Mouse (Mus musculus) c-Kit-positive CD71-positive TER-119-positive erythroid progenitor cells, embryonic 14.5 days (primary cell): Measurements from ENCODE around the gene Aktip.
A peak's percentile ranks its signal among the peaks of the same experiment; 100 is the strongest.

Experiments used
- DNase-seq: peaks from one replicate; pipeline ENCODE4 v3.0.0-alpha.2; 2013; ENCODE audit warnings: low spot score

The Aktip gene

GRCm38 (mm10) chr8:91126786-91127185 lies 73.0 kb downstream of the Aktip start:
- DNase-seq = no peak

GRCm38 (mm10) chr8:91124315-91124714 lies 75.5 kb downstream of the Aktip start:
- DNase-seq = no peak

GRCm38 (mm10) chr8:91118131-91118530 lies 81.6 kb downstream of the Aktip start:
- peak; percentile 15 for DNase-seq

GRCm38 (mm10) chr8:91117537-91117936 lies 82.2 kb downstream of the Aktip start:
- no peak for DNase-seq

- no peak for DNase-seq
Observed at GRCm38 (mm10) chr8:91114910-91115309, 84.9 kb downstream of the Aktip start.

- no peak for DNase-seq
Observed at GRCm38 (mm10) chr8:91114428-91114827, 85.3 kb downstream of the Aktip start.

GRCm38 (mm10) chr8:91111868-91112477 lies 87.8 kb downstream of the Aktip start:
- DNase-seq = no peak

GRCm38 (mm10) chr8:91106271-91106670 lies 93.5 kb downstream of the Aktip start:
- DNase-seq = no peak

- DNase-seq = no peak
Observed at GRCm38 (mm10) chr8:91098106-91098505, 101.7 kb downstream of the Aktip start.

- no peak for DNase-seq
Observed at GRCm38 (mm10) chr8:91094135-91094534, 105.6 kb downstream of the Aktip start.

GRCm38 (mm10) chr8:91089601-91090000 lies 110.2 kb downstream of the Aktip start:
- DNase-seq = no peak

GRCm38 (mm10) chr8:91088452-91088851 lies 111.3 kb downstream of the Aktip start:
- DNase-seq = no peak

- DNase-seq = no peak
Observed at GRCm38 (mm10) chr8:91082428-91082827, 117.3 kb downstream of the Aktip start.

GRCm38 (mm10) chr8:91081911-91082310 lies 117.9 kb downstream of the Aktip start:
- no peak for DNase-seq

- peak; percentile 64 for DNase-seq
Observed at GRCm38 (mm10) chr8:91079678-91080077, 120.1 kb downstream of the Aktip start.

GRCm38 (mm10) chr8:91077077-91077867 lies 122.5 kb downstream of the Aktip start:
- DNase-seq = no peak

GRCm38 (mm10) chr8:91070275-91070859 lies 129.4 kb downstream of the Aktip start:
- DNase-seq = peak; percentile 76

GRCm38 (mm10) chr8:91069834-91070233 lies 129.9 kb downstream of the Aktip start, which contains the start of gene Rbl2:
Gene Rbl2, plus strand, starts transcription at chr8:91070057.
- peak; percentile 90 for DNase-seq

GRCm38 (mm10) chr8:91069407-91069806 lies 130.4 kb downstream of the Aktip start:
- DNase-seq = no peak

GRCm38 (mm10) chr8:91065179-91065578 lies 134.6 kb downstream of the Aktip start:
- no peak for DNase-seq
